Mouse (Mus musculus): ENCODE results near the gene D930020B18Rik.

The D930020B18Rik gene

DNA sequence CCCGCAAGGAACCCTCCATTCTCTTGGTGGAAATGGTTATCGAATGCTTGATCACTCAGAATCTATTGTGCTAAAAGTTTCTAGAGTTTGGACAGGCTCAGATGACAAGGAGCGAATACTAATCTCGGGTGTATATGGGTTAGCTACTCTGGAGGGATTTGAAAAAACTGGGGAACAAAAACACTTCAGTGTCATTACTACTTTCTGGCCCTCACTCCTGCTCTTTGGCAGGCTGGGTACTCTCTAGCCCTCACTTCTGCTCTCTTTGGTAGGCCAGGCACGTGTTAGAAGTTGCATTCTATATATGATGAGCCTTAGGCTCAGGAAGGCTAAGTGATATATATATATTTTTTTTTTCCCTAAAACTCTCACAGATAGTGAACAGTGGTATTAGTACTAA, 1.8 kb upstream of the D930020B18Rik start:
- no peak for DNase-seq (ENCODE audit: low read depth in 1 of 2, low spot score in 2 of 2)

DNA sequence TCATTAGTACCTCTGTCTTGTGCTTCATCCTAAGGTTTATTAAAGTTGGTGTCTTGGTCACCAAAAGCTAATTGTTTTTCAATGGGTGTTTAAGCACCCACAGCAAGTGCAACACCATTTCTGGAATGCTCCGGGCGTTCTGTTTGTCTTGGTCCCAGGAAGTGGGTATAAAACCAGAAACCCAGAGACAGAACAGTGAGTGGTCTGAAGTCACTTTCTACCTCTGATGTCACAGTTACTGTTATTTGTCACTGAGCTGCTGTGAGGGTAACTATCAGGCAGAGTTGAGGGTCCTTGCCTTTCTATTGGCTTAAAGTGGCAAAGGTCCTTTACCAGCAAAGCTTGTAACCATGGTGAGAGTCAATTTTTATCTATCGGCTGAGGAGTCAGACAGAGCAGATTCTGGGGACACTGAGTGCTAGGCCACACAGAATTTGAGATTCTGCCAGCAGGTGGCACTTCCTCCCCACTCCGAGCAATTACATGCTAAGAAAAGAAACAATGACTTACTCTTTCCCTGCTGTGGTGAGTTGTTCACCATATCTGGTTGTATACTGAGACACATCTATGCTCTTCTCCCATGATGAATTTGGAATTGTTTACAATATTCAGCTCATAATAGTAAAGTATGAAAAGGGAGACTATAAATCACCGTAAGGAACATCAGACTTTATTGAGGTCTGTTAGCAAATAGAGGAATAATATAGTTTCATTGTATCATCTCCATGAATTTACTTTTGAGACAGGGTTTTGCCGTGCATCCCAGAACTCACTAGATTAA, 1.0 kb upstream of the D930020B18Rik start:
- DNase-seq (ENCODE audit: low read depth in 1 of 2, low spot score in 2 of 2): no peak

DNA sequence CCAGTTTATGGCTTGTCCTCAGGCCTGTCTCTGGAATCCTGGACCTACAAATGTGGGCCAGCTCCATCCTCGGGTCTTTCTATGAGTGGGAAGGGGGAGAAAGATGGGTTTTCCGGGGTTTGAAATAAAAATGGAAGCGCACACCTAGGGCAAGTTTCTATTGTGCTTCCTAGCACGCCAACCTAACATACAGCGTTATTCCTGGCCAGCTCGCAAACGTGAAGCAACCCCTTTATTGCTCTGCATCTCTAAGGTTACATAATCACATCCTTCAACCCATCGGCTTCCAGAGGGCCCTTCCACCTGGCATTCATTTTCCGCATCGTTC, 480 bp upstream of the D930020B18Rik start:
- DNase-seq (ENCODE audit: low read depth in 1 of 2, low spot score in 2 of 2): no peak

DNA sequence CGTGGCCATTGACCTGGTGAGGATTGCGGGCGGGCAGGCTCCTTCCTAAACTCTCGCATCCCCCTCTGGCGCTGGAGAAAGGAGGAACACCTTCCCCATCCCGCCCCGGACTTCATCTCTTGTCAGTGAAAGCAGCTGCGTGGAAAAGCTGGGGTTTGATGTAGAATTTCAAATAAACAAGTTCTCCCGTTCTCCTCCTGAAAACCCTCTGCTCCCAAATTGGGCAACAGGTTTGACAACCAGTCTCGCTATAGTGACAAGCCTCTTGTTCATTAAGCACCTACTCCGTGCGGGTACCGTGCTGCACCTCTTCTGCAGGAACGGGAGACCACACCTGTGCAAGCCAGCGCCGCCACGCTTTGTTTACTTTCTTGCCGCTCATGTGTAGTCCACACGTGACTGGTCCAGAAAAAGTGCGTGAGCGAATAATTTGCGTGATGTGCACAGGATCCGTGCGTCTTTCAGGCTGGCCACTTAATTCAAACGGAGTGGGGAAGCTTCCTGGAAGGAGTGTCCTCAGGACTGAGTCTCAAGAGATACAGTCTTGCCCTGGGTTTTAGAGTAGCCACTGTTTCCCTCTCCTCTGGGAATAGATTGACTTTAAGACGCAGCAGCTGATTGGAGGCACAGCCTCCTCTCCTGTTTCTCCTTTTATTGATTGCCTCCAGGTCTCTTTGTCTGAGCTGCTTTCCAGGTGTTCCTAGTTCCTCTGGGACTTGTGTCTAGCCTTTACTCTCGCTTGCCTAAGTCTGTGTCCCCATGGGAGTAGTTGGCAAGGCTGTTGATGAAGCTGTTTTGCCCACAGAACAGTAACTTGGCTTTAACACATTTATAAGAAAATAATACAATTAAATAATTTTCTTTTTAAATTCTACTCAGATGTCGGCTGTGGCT, 913 bp downstream of the D930020B18Rik start:
- DNase-seq (ENCODE audit: low read depth in 1 of 2, low spot score in 2 of 2): no peak

DNA sequence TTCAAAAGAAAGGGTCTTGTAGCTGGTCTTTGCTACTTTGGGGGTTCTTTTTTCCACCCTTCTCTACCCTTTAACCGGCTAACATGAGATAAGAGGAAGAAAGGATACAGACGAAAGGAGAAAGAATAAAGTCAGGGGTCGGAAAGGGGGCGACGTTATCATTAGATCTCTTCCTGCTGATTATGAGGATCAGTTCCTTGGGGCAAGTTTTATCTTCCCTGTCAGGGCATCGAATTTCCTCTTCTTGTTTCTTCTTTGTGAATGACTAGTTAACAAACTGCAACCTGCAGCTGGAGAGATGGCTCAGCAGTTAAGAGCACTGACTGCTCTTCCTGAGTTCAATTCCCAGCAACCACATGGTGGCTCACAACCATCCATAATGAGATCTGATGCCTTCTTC, 4.9 kb downstream of the D930020B18Rik start:
- DNase-seq (ENCODE audit: low read depth in 1 of 2, low spot score in 2 of 2): no peak

DNA sequence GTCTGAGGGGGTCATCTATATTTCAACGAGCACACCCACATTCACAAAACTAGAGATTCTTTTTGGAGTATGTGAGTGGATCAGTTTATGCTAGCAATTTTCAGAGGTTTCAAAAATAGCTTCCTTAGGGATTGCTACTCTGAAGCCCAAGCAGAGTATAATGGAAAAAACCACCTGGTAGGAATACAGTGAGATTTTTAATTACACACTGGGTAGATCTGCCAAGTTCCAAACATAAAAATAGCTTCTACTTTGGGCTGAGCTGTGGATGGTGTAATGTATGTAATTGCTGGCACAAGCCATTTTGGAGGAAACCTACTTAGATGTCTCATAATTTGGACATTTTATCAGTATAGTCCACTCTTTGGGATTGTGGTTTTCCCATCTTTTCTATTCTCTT, 11.7 kb downstream of the D930020B18Rik start:
- DNase-seq (ENCODE audit: low read depth in 1 of 2, low spot score in 2 of 2): no peak

DNA sequence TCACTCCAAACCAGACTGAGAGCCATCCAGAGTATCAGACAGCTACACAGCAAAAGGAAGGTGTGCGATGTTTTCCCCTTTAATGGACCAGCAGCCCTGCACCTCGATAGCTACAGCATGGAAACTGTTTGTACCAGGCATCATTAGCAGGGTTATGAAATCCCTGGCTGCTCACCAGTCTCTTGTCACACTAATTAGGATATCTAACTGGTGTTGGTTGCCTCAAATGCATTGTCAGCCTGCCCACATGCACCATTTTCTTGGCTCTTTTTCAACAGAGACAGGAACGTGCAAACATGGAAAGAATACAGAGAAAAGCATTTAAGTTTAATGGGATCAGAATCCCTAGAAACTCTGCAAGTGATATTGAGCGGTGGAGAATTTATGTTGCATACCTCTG, 14.5 kb downstream of the D930020B18Rik start:
- DNase-seq (ENCODE audit: low read depth in 1 of 2, low spot score in 2 of 2): no peak

DNA sequence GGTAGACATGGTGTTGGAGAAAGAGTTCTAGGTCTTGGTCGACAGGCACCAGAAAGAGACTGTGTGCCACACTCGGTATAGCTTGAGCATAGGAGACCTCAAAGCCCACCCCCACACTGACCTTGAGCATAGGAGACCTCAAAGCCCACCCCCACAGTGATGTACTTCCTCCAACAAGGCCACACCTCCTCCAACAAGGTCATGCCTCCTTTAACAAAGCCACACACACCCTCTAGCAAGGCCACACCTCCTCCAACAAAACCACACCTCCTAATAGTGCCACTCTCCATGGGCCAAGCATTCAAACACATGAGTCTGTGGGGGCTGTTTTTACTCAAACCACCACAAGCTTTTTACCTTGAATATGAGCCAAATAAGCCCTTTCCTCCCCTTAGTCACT, 21.3 kb downstream of the D930020B18Rik start:
- no peak for DNase-seq (ENCODE audit: low read depth in 1 of 2, low spot score in 2 of 2)

DNA sequence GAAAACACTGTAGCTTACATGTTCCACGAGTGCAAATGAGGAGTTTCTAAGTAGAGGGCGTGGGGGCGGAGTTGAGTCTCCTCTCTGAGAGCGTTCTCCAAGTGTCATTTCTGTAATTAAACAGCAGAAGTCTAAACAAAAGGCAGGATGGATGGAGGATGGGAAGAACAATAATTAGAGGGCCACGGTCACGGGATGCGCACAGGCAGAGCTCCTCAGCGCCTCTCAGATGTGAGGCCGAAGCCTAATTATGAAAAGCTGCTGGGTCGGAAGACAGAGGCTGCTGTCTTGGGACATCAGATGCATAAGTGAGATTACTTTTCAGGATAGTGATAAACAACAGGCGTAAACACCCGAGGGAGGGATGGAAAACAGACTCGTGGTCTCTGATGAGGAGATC, 22.2 kb downstream of the D930020B18Rik start:
- no peak for DNase-seq (ENCODE audit: low read depth in 1 of 2, low spot score in 2 of 2)

DNA sequence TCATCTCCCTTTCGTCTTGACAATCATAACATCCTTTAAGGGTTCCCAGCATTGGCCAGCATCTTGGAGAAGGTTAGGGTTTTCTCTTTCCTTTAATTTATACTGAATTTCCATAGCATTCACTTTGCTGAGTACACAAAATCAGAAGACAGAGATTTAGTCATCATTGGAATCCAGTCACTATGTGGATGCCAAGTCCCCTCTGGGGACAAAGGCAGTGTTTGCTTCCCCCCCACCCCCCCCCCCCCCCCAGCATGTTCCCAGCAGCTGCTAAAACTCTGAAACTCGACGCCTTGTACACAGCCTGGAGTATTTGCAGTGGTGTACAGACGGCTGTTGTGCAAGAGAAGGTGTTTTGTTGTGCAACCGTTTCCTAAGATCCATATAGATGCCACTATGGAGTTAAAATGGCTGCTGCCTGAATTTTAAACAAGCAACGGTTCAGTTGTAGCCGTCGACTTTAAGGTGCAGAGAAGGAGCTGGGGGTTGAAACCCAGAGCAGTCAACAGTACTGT, 24.3 kb downstream of the D930020B18Rik start:
- DNase-seq (ENCODE audit: low read depth in 1 of 2, low spot score in 2 of 2): no peak

DNA sequence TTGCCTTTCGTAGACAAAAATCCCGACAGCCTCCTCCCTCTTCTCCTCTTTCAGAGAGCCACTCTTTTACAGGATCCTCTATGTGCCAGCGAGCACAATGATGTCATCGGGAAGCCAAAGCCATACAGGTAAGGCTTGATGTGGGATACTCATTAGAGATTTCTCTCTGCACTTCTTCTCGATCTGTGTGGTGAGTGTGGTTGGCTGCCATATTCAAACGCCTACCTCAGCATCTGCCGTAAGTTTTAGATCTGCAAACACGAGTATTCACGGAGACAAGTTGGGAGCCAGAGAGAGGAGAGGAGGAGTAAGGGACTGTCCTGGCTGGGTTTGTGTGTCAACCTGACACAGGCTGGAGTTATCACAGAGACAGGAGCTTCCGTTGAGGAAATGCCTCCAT, 27.7 kb downstream of the D930020B18Rik start:
- no peak for DNase-seq (ENCODE audit: low read depth in 1 of 2, low spot score in 2 of 2)

DNA sequence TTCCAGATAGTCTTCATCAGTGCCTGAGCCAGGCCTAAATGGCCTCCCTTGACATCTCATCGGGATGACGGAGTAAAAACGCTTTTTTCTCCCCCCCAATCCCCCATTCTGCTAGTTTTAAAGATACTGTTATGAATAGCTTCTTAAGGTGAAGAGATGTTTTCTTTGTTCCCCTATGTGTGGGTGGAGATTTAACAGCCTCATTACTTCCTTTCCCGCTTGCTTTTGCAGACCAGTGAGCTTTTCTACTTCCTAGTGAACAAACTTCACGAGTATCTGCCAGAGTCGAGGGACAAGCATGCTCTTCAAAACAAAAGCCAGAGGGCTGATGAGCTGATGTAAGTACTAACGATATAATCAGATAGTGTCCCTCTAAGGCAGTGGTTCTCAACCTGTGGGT, 35.6 kb downstream of the D930020B18Rik start:
- DNase-seq (ENCODE audit: low read depth in 1 of 2, low spot score in 2 of 2): no peak

DNA sequence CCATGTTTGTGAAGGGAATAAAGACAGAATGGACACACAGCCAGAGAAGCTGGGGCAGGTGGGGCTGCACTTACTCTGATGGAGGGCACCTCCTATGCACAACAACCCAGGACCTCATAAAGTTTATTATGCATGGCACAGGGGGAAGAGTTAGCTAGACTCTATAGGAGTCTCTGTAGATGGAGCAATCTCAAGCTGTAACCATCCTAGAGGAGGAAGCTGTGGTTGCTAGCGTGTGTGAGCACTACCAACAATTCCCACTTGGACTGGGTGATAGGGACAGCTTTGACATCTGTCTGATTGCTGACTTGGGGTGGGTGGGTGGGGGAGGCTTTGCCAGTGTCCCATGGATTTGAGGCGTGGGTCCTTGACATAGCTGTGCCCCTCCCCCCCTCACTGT, 39.5 kb downstream of the D930020B18Rik start:
- DNase-seq (ENCODE audit: low read depth in 1 of 2, low spot score in 2 of 2): no peak

DNA sequence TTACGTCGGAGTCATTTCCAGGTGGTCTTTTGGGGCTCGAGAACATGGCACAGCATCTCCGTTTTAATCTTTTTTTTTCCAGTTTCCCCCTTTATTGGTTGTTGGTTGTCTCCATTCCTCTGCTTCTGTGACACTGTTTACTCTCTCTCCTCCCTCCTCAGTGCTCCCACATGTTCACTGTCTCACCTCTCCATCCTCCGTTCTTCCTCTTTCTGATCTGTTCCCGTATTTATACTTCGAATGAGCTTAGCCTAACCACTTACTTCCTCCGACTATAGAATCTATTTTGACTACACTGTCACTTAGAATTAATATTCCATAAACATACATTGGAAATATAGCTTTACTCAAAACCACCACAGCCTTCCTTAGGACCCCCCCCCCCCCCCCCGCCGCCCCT, 41.2 kb downstream of the D930020B18Rik start:
- no peak for DNase-seq (ENCODE audit: low read depth in 1 of 2, low spot score in 2 of 2)

DNA sequence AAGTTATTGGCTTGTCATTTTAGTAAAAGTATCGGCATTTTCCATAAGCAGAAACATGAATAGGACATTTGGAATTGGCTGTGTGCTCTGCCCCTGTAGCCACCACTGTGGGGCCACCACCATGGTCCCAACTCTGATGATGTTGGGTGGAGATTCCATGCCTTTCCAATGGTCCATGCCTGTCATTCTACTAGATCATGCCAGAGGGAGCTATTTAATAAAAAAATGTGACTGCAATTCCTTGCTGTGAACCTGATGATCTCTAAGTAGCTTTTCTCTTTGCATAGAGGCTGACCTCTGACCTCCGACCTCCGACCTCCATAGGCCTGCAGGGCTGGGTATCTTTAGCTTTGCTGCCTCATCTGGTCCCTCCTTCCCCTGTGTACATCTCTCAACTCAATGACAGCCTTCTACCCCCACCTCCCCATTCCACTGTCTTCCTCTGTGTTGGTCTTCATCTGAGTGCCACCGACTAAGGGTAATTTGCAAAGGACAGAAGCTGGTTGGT, 44.8 kb downstream of the D930020B18Rik start:
- DNase-seq (ENCODE audit: low read depth in 1 of 2, low spot score in 2 of 2): no peak

DNA sequence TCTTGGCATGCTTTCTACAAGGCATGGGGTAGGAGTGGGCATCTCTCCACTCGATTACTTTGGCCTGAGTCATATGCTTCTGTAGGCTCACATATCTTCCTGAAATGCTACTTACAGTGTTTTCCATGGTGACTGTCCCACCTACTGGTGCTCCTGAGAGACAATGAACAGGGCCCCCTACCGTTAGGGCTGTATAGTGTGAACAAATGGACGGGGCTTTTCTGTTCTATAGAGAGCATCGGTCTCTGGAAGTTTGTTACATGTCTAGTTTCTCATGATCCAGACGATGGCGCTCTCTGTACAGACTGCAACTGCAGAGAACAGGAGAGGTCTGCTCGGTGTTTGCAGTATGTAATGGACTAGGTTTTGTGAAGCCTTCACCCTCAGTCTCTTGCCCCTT, 46.1 kb downstream of the D930020B18Rik start:
- no peak for DNase-seq (ENCODE audit: low read depth in 1 of 2, low spot score in 2 of 2)

DNA sequence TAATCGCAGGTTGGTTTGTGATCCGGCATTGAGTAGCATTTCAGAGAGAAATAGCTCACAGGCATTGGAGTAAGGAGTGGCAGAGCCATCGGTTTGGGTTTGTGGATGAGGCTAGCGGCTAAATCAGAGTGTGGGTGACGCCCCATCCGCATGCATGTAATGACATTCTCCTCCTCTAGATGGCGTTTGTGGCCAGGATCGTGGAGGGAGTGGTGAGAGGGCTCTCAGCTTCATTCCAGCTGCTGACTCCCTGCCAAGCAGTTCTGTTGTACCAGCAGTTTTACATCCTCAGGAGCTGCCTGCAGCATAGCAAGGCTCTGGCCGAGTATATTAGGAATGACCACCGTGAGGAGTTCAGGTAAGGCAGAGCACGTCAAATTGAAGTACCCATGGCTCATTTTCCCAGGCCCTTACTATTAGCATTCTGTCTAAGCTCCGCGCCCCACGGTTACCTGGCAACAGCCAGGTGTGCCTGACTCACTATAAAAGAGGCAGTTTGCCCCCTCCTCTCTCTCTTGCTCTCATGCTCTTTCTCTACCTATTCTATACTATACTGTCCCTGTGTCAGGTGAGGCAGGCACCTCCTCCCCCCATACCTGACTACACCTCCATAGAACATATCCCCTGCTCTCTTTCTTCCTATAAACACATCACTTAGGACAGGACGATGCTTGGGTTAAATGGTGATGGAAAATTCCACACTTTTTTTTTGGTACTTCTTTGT, 48.4 kb downstream of the D930020B18Rik start:
- peak in 1 of 2 experiments; percentile 13 for DNase-seq (ENCODE audit: low read depth in 1 of 2, low spot score in 2 of 2)

DNA sequence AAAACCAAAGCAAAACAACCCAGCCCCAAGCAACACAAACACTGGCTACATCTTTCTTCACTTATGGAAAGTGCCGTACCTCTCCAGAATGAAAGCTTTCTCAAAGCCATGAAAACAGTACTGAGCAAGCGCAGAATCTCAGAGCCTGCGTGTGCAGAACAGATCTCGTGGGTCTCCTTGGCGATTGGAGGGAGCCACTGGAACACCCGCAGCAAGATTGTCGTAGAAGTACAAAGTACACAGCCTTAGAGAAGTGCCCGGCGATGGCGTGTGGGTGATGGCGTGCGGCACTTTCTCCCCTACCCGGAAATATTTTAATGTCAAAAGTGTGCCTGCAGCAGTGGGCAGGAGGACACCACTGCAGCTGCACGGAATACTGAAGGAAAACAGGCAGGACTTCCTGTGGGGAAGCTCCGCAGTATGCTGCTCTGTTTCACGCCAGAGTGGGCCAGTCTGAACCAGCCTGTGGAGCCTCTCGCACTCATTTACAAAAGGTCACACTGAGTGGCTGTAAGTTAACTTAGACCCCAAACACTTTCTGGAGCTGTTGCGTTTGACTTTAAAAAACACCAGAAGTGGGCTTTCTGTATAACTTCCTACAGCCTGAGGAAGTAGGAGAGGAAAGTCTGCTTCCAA, 51.7 kb downstream of the D930020B18Rik start:
- DNase-seq (ENCODE audit: low read depth in 1 of 2, low spot score in 2 of 2): no peak

DNA sequence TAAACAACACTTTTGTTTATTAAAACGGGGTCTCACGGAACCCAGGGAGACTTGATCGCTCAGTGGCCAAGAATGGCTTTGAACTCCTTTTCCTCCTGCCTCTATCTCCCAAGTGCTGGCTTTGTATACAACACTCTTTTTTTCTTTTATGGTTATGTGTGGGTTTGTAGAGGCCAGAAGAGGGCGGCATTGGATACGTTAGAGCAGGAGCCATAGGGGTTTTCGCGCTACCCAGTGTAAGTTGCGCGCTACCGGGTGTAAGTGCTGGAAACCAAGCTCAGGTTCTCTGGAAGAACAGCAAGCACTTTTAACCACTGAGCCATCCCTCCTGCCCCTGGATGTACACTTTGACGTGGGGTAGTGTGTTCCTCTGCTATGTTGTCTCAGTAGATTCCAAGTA, 53.2 kb downstream of the D930020B18Rik start:
- DNase-seq (ENCODE audit: low read depth in 1 of 2, low spot score in 2 of 2): no peak

DNA sequence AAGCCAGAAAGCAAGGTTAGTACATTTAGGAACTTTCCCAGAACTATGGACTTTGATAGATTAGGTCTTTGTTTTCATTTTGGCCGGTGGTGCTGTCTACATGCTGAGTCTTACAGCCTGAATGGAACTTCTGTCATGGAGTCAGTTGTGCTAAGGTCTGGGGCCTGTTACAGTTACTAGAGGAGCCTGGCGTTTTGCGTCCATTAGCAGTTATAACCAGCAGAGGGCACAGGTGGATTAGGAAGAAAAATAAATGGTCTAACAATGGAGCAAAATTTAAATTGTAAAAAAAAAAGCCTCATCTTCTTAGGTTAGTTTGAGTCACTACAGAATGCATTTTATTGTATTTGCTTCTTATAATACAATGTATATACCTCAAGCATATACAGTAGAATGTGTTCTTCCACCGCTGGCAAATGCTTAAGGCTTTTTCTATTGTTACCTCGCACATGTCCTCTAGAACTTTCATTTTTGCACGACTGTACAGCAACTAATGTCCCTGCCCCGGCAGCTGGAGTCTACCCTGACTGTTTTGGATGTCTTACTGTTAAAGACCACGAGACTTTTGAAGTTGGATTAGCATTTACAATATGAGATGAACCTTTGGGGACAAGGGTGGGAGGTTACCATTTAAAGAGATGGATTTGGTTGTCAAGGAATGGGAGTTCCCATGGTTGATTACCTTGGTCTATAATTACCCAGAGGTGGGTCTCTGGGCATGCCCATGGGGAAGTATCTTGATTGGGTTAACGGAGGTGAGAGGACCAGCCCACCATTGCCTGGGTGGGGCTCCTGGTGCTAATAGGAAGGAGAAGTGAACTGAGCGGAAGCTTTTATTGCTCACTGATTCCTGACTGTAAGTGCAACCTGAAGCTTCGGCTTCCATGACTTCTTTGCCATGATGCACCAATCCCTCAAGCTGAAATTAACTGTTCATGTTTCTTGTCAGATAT, 60.2 kb downstream of the D930020B18Rik start:
- DNase-seq (ENCODE audit: low read depth in 1 of 2, low spot score in 2 of 2): peak in 1 of 2 experiments; percentile 19

Data from monocyte, adult 2 months (primary cell).